Mouse (Mus musculus) ES-E14 (cell line): ENCODE measurements around the gene Dynlt1f. TPM values are rescaled to one million over a fixed set of nuclear protein-coding genes. Genes with fewer than 3 reads are reported as not detected.
A peak's percentile ranks its signal among the peaks of the same experiment; 100 is the strongest.
"Not testable (repeated sequence)": the region's sequence is repeated elsewhere in the genome, so short reads cannot be mapped to it uniquely, and the experiment has no call there.

Source experiments
- DNase-seq: peaks from one replicate; pipeline ENCODE4 v3.0.0-alpha.2; 2013; ENCODE audit warnings: low read depth, low spot score
- H3K27ac ChIP-seq: 2 replicates; pipeline ENCODE4 v1.5.1; 2012; ENCODE audit warnings: low read depth, mild to moderate bottlenecking, low read length, moderate library complexity, mixed read lengths; ENCODE audit not compliant: poor library complexity, insufficient read depth, severe bottlenecking
- H3K36me3 ChIP-seq: 2 replicates; pipeline ENCODE4 v1.6.1; 2012; ENCODE audit warnings: mild to moderate bottlenecking, low read length, moderate library complexity, mixed read lengths; ENCODE audit not compliant: control insufficient read depth, poor library complexity, insufficient read depth, severe bottlenecking
- H3K4me1 ChIP-seq, 2 experiments: fragments of 150-350 bp in 1 of 2; sonication (generic) in 1 of 2; 2 replicates each; pipeline ENCODE4 v1.6.1; 2012; ENCODE audit warnings: low read length in 2 of 2, mild to moderate bottlenecking in 1 of 2, mixed read lengths in 1 of 2; ENCODE audit not compliant: control insufficient read depth in 2 of 2, insufficient read depth in 2 of 2, poor library complexity in 1 of 2
- H3K4me3 ChIP-seq, 2 experiments: fragments of 150-350 bp in 1 of 2; sonication (generic) in 1 of 2; 2 replicates each; pipeline ENCODE4 v1.5.1; 2012; ENCODE audit warnings: low read length in 2 of 2, low read depth in 1 of 2, mild to moderate bottlenecking in 1 of 2, mixed read lengths in 1 of 2; ENCODE audit not compliant: insufficient read depth in 1 of 2, poor library complexity in 1 of 2, severe bottlenecking in 1 of 2
- H3K9ac ChIP-seq: 2 replicates; pipeline ENCODE4 v1.6.1; 2012; ENCODE audit warnings: low read depth, mild to moderate bottlenecking, low read length, mixed read lengths; ENCODE audit not compliant: poor library complexity, insufficient read depth, severe bottlenecking
- H3K9me3 ChIP-seq: fragments of 150-350 bp; sonication (generic); 2 replicates; pipeline ENCODE4 v1.6.1; 2012; ENCODE audit warnings: low read depth, mild to moderate bottlenecking, low read length; ENCODE audit not compliant: control insufficient read depth, insufficient read depth
- in situ Hi-C, 2 experiments: fragments of 600-800 bp; cut with MboI; formaldehyde crosslinking; loops; one replicate each; pipeline ENCODE4 v1.15.1; 2025; ENCODE audit warnings: low sequenced_read_pairs in 2 of 2, inconsistent platforms in 1 of 2; ENCODE audit not compliant: unreplicated experiment in 2 of 2
- total RNA-seq: library from RNA; depleted of rRNA; stranded (reverse); fragments of 300-350 nt; gene quantifications from 2 replicates; pipeline ENCODE4 v1.2.3, GENCODE M21; 2012

The Dynlt1f gene
- total RNA-seq, 1 experiment: 164 TPM

DNA sequence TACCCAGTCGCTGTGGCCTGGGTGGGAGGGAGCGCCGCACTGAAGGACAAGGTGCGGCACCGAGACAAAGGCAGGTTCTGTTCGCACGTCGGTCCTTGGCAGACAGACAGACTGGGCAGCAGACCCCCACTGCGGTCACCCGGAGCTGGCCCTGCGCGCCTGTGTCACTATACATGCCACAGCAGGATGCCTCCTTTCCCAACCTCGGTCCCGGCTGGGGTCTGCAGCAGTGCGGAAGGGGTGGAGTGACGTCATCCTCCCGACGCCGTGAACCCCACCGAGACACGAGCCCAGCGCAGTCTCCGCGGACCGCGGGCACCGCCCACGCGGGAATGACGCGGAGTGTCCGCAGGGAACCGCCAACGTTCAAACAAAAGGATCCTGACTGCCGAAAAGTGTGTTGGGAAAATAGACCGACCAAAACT is 601 bp downstream of the Dynlt1f start:
- DNase-seq, in situ Hi-C loops, H3K27ac ChIP-seq, H3K4me1 ChIP-seq, H3K9me3 ChIP-seq, H3K36me3 ChIP-seq: not testable (repeated sequence)
- H3K9ac ChIP-seq: peak overlapping the region; percentile 75
- peak overlapping the region; percentile 71 to 94 for H3K4me3 ChIP-seq

DNA sequence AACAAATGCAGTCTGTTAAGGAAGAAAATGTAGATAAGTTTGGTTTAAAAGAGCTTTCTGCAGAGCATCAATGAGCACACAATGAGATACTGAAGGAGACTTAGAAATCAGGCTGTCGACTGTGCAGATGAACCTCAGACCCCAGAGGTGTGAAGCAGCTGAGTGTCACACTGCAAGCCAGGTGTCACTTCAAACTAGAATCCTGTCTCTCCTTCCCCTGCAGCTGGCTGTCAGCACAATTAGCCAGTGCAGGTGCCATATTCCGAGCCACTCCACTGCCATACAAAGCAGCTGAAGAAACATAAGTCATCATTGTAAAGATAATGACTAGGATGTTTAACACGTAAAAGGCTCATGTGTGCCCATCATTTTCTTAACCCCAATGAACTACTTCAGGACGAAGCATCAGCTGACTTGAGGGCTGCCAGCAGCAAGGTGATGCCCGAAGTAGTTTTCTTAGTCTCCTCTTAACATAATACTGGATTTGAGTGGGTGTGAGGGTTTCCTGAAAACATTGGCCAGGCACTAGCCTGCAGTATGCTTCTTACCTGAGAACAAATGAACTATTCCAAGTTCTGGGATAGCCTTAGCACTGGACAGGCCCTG is 2.3 kb downstream of the Dynlt1f start:
- H3K36me3 ChIP-seq, in situ Hi-C loops, DNase-seq, H3K9ac ChIP-seq, H3K9me3 ChIP-seq, H3K4me1 ChIP-seq, H3K27ac ChIP-seq, H3K4me3 ChIP-seq: not testable (repeated sequence)

DNA sequence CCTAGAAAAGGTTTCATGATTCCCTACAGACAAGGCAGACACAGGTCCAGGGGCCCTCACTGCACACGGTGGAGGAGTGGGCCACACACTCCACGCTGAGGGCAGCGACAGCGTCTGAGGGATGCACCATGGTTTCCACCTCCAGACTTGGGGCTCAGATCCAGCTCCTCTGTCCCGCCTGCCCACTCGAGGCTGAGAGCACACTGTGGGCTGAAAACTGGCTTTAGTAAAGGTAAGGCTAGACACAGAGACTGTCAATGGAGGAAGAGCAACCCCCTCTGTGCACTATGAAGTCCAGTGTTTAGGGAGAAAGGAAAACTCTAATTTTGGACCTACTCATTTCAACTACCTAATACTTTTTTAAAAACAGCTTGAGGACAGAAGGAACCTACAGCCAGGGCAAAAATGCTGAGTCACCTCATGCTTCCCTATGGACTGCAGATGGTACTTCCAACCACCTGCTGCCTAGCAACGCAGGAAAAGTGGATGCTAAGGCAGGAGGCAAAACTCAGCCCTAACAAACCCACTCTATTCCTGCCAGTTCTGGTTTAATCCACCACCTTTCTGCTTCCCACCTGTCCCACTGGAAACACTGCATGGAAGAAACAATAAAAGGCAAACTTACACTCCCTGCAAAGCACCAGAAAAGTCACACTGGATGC is 4.7 kb downstream of the Dynlt1f start:
- H3K27ac ChIP-seq, in situ Hi-C loops, H3K4me3 ChIP-seq, H3K36me3 ChIP-seq, H3K9me3 ChIP-seq, H3K4me1 ChIP-seq, H3K9ac ChIP-seq, DNase-seq: not testable (repeated sequence)

DNA sequence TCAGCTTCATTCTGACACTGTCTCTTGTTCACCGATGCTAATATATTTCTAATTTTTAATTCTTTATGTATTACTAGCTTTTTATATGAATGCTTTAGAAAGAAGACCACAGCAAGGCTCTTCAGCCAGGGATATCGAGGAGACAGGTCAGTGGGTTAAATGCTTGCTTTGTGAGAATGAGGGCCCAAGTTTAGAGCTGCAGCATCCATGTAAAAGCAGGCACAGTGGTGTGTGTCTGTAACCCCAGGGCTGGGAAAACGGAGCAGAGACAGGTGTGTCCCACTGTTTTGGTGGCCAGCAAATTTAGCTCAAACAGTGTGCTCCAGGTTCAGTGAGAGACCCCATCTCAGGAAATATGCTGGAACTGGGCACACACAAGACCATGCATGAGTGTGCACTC is 8.2 kb downstream of the Dynlt1f start:
- H3K4me3 ChIP-seq, DNase-seq, H3K9ac ChIP-seq, H3K36me3 ChIP-seq, H3K27ac ChIP-seq, in situ Hi-C loops, H3K4me1 ChIP-seq, H3K9me3 ChIP-seq: not testable (repeated sequence)

DNA sequence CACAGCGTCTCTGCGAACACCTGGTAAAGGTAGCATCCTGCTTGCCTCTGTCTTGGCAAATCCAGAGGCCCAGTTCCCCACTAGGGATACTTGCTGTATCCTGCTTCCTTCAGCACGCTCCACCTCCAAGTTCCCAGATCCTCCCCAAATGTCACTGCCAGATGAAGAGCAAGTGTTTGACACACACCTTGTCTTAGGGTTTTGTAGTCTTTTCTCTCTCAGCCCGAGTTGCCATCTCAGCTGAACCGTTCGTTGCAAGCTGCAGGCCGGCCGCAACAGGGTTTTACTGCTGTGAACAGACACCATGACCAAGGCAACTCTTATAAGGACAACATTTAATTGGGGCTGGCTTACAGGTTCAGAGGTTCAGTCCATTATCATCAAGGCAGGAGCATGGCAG is 8.9 kb downstream of the Dynlt1f start:
- H3K4me1 ChIP-seq, in situ Hi-C loops, DNase-seq, H3K36me3 ChIP-seq, H3K4me3 ChIP-seq, H3K27ac ChIP-seq, H3K9ac ChIP-seq, H3K9me3 ChIP-seq: not testable (repeated sequence)

DNA sequence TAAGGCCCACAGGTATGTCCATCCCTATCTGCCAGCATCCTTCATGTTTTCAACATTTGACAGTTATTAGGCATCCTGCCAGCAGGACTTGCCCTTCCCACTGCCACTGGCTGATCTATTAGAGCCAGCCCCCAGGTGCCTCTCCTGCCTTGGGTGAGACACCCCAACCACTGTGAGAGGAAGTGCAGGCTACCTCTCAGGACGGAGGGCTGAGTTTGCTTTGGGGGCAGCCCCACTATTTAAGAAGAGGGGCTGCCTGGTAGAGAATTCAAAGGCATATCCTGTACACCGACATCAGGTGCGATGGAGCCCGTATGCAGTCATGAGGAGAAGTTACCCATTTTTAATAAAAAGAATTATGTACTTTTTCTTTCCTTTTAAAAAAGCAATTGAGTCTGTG is 10.0 kb downstream of the Dynlt1f start:
- H3K27ac ChIP-seq, H3K9me3 ChIP-seq, in situ Hi-C loops, H3K4me1 ChIP-seq, DNase-seq, H3K4me3 ChIP-seq, H3K9ac ChIP-seq, H3K36me3 ChIP-seq: not testable (repeated sequence)

DNA sequence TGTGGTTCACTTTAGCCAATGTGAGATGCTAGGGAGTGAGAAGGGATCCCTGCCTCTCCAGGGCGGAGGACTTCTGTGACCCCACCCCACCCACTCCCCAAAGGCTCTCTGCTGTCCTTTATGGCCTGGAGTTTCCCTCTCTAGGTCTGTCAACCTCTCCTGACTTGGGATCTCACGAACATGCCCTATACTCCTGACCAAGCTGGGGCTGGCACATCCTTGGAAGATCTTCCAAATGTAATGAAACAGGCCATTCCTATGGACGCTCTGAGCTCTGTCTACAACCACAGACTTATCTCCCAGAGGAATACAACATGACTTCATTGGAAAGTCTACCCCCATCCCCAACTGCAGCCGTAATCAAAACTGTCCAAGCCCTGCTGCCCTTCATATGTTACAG is 11.0 kb downstream of the Dynlt1f start:
- H3K9me3 ChIP-seq, in situ Hi-C loops, H3K36me3 ChIP-seq, DNase-seq, H3K9ac ChIP-seq, H3K4me1 ChIP-seq, H3K4me3 ChIP-seq, H3K27ac ChIP-seq: not testable (repeated sequence)

DNA sequence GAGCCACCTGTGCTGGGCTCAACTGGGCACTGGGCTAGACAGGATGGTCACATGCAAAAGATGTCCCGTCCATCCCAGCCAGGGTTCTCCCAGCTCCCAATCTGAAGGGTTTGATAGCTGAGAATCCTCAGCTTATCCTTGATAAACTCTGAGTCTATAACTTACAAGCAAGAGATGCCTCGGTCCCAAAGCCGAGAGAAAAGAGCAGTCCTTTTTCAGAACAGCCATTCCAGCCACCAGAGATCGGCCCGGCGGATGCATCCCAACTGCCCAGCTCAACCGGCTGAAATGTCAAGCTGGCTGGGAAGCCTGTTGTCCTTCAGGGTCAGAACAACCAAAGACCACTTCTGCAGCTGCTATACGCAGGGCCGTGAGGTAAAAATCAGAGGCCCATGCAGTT is 11.5 kb downstream of the Dynlt1f start:
- H3K36me3 ChIP-seq, H3K9me3 ChIP-seq, H3K9ac ChIP-seq, H3K4me3 ChIP-seq, DNase-seq, H3K4me1 ChIP-seq, in situ Hi-C loops, H3K27ac ChIP-seq: not testable (repeated sequence)
